Mouse (Mus musculus) MEL (cell line): ENCODE data around the gene Klhdc7b.

ENCODE experiments used
- CTCF ChIP-seq, 3 experiments: IDR thresholded peaks in 2 of 3; conservative IDR thresholded peaks in 1 of 3; 2 replicates each; pipeline ENCODE4 v1.5.1; 2011 to 2012; ENCODE audit warnings: low read length in 3 of 3, low read depth in 2 of 3, mild to moderate bottlenecking in 2 of 3, improper control_type of control experiment in 1 of 3, inconsistent platforms in 1 of 3, mixed read lengths in 1 of 3, moderate library complexity in 1 of 3; ENCODE audit not compliant: control insufficient read depth in 1 of 3, insufficient read depth in 1 of 3, poor library complexity in 1 of 3, severe bottlenecking in 1 of 3
- ETS1 ChIP-seq: IDR thresholded peaks from 2 replicates; pipeline ENCODE4 v1.6.1; 2012; ENCODE audit warnings: low read depth, mild to moderate bottlenecking, inconsistent platforms, low read length, improper control_type of control experiment, moderate library complexity
- NRF1 ChIP-seq: IDR thresholded peaks from 2 replicates; pipeline ENCODE4 v1.6.1; 2014; ENCODE audit warnings: low read depth, mild to moderate bottlenecking, inconsistent platforms, low read length, improper control_type of control experiment, moderate library complexity; ENCODE audit not compliant: poor library complexity, insufficient read depth, severe bottlenecking
- POLR2A ChIP-seq, 2 experiments: IDR thresholded peaks; 2 replicates each; pipeline ENCODE4 v1.6.1; 2011 to 2012; ENCODE audit warnings: low read length in 2 of 2, mild to moderate bottlenecking in 2 of 2, control low read depth in 1 of 2, improper control_type of control experiment in 1 of 2, low read depth in 1 of 2, moderate library complexity in 1 of 2; ENCODE audit not compliant: control insufficient read depth in 1 of 2, insufficient read depth in 1 of 2, poor library complexity in 1 of 2

GRCm38 (mm10) chr15:89424621-89425020 is 39.9 kb downstream of the Klhdc7b start:
- no peak for TF ChIP-seq POLR2A (IDR thresholded peaks at IDR 0.05; ENCODE audit: control insufficient read depth in 1 of 2, insufficient read depth in 1 of 2, low read depth in 1 of 2, low read length in 2 of 2, poor library complexity in 1 of 2)
- no peak for TF ChIP-seq CTCF (IDR thresholded peaks at IDR 0.05 in 2 of 3, conservative IDR thresholded peaks at IDR 0.05 in 1 of 3; ENCODE audit: control insufficient read depth in 1 of 3, insufficient read depth in 1 of 3, low read depth in 2 of 3, low read length in 3 of 3, poor library complexity in 1 of 3, severe bottlenecking in 1 of 3)
- no peak for TF ChIP-seq NRF1
- no peak for TF ChIP-seq ETS1
